Mouse (Mus musculus) erythroblast, embryonic 14.5 days (primary cell): Measurements from ENCODE around the gene Hipk1.

Source experiments
- GATA1 ChIP-seq: IDR thresholded peaks from 2 replicates; pipeline ENCODE4 v1.6.1; 2012; ENCODE audit warnings: low read length, inconsistent platforms, mixed read lengths
- TAL1 ChIP-seq: IDR thresholded peaks from 3 replicates; pipeline ENCODE4 v1.6.1; 2012; ENCODE audit warnings: low read length, inconsistent platforms, mixed read lengths

GRCm38 (mm10) chr3:103790346-103791145, 817 bp downstream of the Hipk1 start:
- TF ChIP-seq TAL1 (no peak), GATA1 (no peak)
